Mouse (Mus musculus): ENCODE data around the gene Nhlrc1. TPM values are rescaled to one million over a fixed set of nuclear protein-coding genes. Genes with fewer than 3 reads are reported as not detected.

Nhlrc1 gene
- total and polyA plus RNA-seq, 3 experiments, result not detected

DNA sequence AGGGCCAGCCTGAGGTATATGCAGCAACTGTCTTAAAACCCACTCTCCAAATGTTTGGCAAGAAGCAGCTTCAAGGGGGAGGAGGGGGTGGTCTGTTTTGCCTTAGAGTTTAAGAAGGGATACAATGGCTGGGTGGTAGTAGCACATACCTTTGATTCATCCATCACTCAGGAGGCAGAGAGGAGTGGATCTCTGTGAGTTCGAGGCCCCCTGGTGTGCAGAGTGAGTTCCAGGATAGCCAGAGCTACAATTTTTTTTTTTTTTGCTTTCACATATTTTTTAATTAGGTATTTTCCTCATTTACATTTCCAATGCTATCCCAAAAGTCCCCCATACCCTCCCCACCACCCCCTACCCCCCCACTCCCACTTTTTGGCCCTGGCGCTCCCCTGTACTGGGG, 46.0 kb downstream of the Nhlrc1 start:
- no peak for DNase-seq (ENCODE audit: low read depth, low spot score)
- Histone ChIP-seq H3K79me2 (ENCODE audit: control insufficient read depth, insufficient read depth, low read length, poor library complexity) (no peaks in the 10 kb centered on the region), H3K9ac (ENCODE audit: control insufficient read depth, low read depth, low read length, poor library complexity, severe bottlenecking) (no peak overlapping the region), H3K4me1 (ENCODE audit: control insufficient read depth in 1 of 2, insufficient read depth in 2 of 2, low read length in 2 of 2) (peaks cover 0 to 4% of the 10 kb centered on the region in 2 experiments; a peak in 1 of 4 replicates), H3K27ac (ENCODE audit: control insufficient read depth, low read depth, low read length) (no peak overlapping the region), H3K4me3 (ENCODE audit: control insufficient read depth in 1 of 2, insufficient read depth in 1 of 2, low read depth in 2 of 2, low read length in 2 of 2) (no peak overlapping the region), H3K27me3 (ENCODE audit: control insufficient read depth in 1 of 2, insufficient read depth in 2 of 2, low read length in 2 of 2) (no peaks in the 10 kb centered on the region), H3K36me3 (ENCODE audit: control insufficient read depth in 1 of 2, insufficient read depth in 2 of 2, low read length in 2 of 2) (no peaks in the 10 kb centered on the region), H3K9me3 (replicated peaks; ENCODE audit: insufficient read depth, low read length) (no peaks in the 10 kb centered on the region)
- TF ChIP-seq TAL1 (IDR thresholded peaks at IDR 0.05; ENCODE audit: low read length) (no peak), JUND (IDR thresholded peaks at IDR 0.05; ENCODE audit: low read depth, low read length) (no peak), POLR2A (IDR thresholded peaks at IDR 0.05; ENCODE audit: control insufficient read depth in 1 of 2, insufficient read depth in 1 of 2, low read depth in 1 of 2, low read length in 2 of 2, poor library complexity in 1 of 2) (no peak), TCF12 (IDR thresholded peaks at IDR 0.05; ENCODE audit: low read depth, low read length) (no peak), MYC (IDR thresholded peaks at IDR 0.05; ENCODE audit: low read depth, low read length) (no peak), UBTF (IDR thresholded peaks at IDR 0.05; ENCODE audit: borderline replicate concordance, insufficient read depth, low read depth, low read length) (no peak), MAX (IDR thresholded peaks at IDR 0.05; ENCODE audit: low read length) (no peak)

DNA sequence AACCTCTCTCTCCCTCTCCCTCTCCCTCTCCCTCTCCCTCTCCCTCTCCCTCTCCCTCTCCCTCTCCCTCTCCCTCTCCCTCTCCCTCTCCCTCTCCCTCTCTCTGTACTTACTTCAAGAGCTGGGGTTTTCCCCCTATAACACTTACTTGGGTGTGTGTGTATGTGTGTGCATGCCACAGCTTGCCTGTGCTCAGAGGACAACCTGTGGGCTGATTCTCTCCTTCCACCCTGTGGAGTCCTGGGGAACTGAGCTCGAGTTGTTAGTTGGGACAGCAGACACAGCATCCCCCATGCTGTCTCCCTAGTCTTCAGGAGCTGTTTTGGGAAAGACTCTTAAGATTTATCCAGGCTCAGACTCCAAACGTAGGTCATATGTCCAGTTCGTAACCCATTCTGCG, 47.3 kb downstream of the Nhlrc1 start:
- Histone ChIP-seq H3K9me3 (replicated peaks; ENCODE audit: insufficient read depth, low read length) (no peaks in the 10 kb centered on the region), H3K27ac (ENCODE audit: control insufficient read depth, low read depth, low read length) (no peak overlapping the region), H3K27me3 (ENCODE audit: control insufficient read depth in 1 of 2, insufficient read depth in 2 of 2, low read length in 2 of 2) (no peaks in the 10 kb centered on the region), H3K4me3 (ENCODE audit: control insufficient read depth in 1 of 2, insufficient read depth in 1 of 2, low read depth in 2 of 2, low read length in 2 of 2) (no peak overlapping the region), H3K4me1 (ENCODE audit: control insufficient read depth in 1 of 2, insufficient read depth in 2 of 2, low read length in 2 of 2) (peaks cover 0 to 4% of the 10 kb centered on the region in 2 experiments; a peak in 1 of 4 replicates), H3K9ac (ENCODE audit: control insufficient read depth, low read depth, low read length, poor library complexity, severe bottlenecking) (no peak overlapping the region), H3K36me3 (ENCODE audit: control insufficient read depth in 1 of 2, insufficient read depth in 2 of 2, low read length in 2 of 2) (no peaks in the 10 kb centered on the region), H3K79me2 (ENCODE audit: control insufficient read depth, insufficient read depth, low read length, poor library complexity) (no peaks in the 10 kb centered on the region)
- no peak for DNase-seq (ENCODE audit: low read depth, low spot score)
- TF ChIP-seq ZKSCAN1 (IDR thresholded peaks at IDR 0.05; ENCODE audit: low read depth, low read length) (no peak), USF2 (IDR thresholded peaks at IDR 0.05; ENCODE audit: borderline replicate concordance in 1 of 2, insufficient read depth in 1 of 2, low read depth in 1 of 2, low read length in 2 of 2) (no peak), MXI1 (IDR thresholded peaks at IDR 0.05; ENCODE audit: low read depth, low read length) (no peak), MAFK (IDR thresholded peaks at IDR 0.05; ENCODE audit: borderline replicate concordance, low read depth, low read length) (no peak), NELFE (IDR thresholded peaks at IDR 0.05; ENCODE audit: low read depth, low read length) (no peak), TCF12 (IDR thresholded peaks at IDR 0.05; ENCODE audit: low read depth, low read length) (no peak), MYC (IDR thresholded peaks at IDR 0.05; ENCODE audit: low read depth, low read length) (no peak), POLR2AphosphoS2 (IDR thresholded peaks at IDR 0.05; ENCODE audit: low read length) (no peak), CHD2 (IDR thresholded peaks at IDR 0.05; ENCODE audit: low read length) (no peak), UBTF (IDR thresholded peaks at IDR 0.05; ENCODE audit: borderline replicate concordance, insufficient read depth, low read depth, low read length) (no peak), ELF1 (IDR thresholded peaks at IDR 0.05; ENCODE audit: low read depth, low read length) (no peak), ETS1 (IDR thresholded peaks at IDR 0.05; ENCODE audit: low read depth, low read length) (no peak), JUND (IDR thresholded peaks at IDR 0.05; ENCODE audit: low read depth, low read length) (no peak), MYB (IDR thresholded peaks at IDR 0.05; ENCODE audit: low read depth, low read length) (no peak), TAL1 (IDR thresholded peaks at IDR 0.05; ENCODE audit: low read length) (no peak), KAT2A (conservative IDR thresholded peaks at IDR 0.05; ENCODE audit: low read depth, low read length) (no peak), CTCF (IDR thresholded peaks at IDR 0.05 in 2 of 3, conservative IDR thresholded peaks at IDR 0.05 in 1 of 3; ENCODE audit: control insufficient read depth in 1 of 3, insufficient read depth in 1 of 3, low read depth in 2 of 3, low read length in 3 of 3, poor library complexity in 1 of 3, severe bottlenecking in 1 of 3) (no peak), HCFC1 (IDR thresholded peaks at IDR 0.05; ENCODE audit: low read depth, low read length) (no peak), ZC3H11A (IDR thresholded peaks at IDR 0.05; ENCODE audit: low read depth, low read length) (no peak), POLR2AphosphoS5 (IDR thresholded peaks at IDR 0.05; ENCODE audit: borderline replicate concordance, low read depth, low read length) (no peak)

Measured in MEL (cell line).